Mouse (Mus musculus) hindbrain, embryonic 16.5 days (tissue): ENCODE data around the gene Hs6st2. TPM values are rescaled to one million over a fixed set of nuclear protein-coding genes. Genes with fewer than 3 reads are reported as not detected.

Source experiments
- ATAC-seq: fragments of 200-750 bp; cut with Nextera tagmentation; 2 replicates; pipeline ENCODE4 v1.8.0; 2017; ENCODE audit warnings: moderate TSS enrichment, moderate library complexity
- H3K27ac ChIP-seq: fragments of 300-500 bp; sonication (generic); 2 replicates; pipeline ENCODE4 v1.5.1; 2014; ENCODE audit warnings: low read depth, mild to moderate bottlenecking, control low read depth, low read length, moderate library complexity
- H3K27me3 ChIP-seq: fragments of 300-500 bp; sonication (generic); replicated peaks from 2 replicates; pipeline ENCODE4 v1.6.1; 2014; ENCODE audit warnings: low read length; ENCODE audit not compliant: control insufficient read depth, insufficient read depth
- H3K36me3 ChIP-seq: fragments of 300-500 bp; sonication (generic); 2 replicates; pipeline ENCODE4 v1.6.1; 2014; ENCODE audit warnings: mild to moderate bottlenecking, low read length, moderate library complexity, mixed read lengths; ENCODE audit not compliant: control insufficient read depth, insufficient read depth
- H3K4me1 ChIP-seq: fragments of 300-500 bp; sonication (generic); 2 replicates; pipeline ENCODE4 v1.6.1; 2014; ENCODE audit warnings: low read depth, low read length; ENCODE audit not compliant: control insufficient read depth, insufficient read depth
- H3K4me2 ChIP-seq: fragments of 300-500 bp; sonication (generic); 2 replicates; pipeline ENCODE4 v1.6.1; 2014; ENCODE audit warnings: mild to moderate bottlenecking, low read length, control low read depth, moderate library complexity
- H3K4me3 ChIP-seq: fragments of 300-500 bp; sonication (generic); 2 replicates; pipeline ENCODE4 v1.5.1; 2014; ENCODE audit warnings: mild to moderate bottlenecking, low read length, control low read depth, moderate library complexity
- H3K9ac ChIP-seq: fragments of 300-500 bp; sonication (generic); 2 replicates; pipeline ENCODE4 v1.6.1; 2014; ENCODE audit warnings: low read depth, mild to moderate bottlenecking, control low read depth, low read length, moderate library complexity
- H3K9me3 ChIP-seq: fragments of 300-500 bp; sonication (generic); 2 replicates; pipeline ENCODE4 v1.6.1; 2014; ENCODE audit warnings: mild to moderate bottlenecking, low read length, moderate library complexity; ENCODE audit not compliant: control insufficient read depth
- WGBS: fragments of 180-500 bp; shearing (Covaris S2); extraction: QIAGEN DNeasy Blood & Tissue Kit; methylation state at CpG from one replicate; pipeline ENCODE4 v1.1.7; 2014; 5-methylcytosine and 5-hydroxymethylcytosine counted together
- polyA plus RNA-seq: library from polyadenylated mRNA; unstranded; fragments of >200 nt; fragmentation: Nextera tagmentation; extraction: Ambion mirVana; gene quantifications from 2 replicates; pipeline ENCODE4 v1.2.1, GENCODE M21; 2015

The Hs6st2 gene
- 49.7 and 52.1 TPM in 2 replicates for polyA plus RNA-seq

DNA sequence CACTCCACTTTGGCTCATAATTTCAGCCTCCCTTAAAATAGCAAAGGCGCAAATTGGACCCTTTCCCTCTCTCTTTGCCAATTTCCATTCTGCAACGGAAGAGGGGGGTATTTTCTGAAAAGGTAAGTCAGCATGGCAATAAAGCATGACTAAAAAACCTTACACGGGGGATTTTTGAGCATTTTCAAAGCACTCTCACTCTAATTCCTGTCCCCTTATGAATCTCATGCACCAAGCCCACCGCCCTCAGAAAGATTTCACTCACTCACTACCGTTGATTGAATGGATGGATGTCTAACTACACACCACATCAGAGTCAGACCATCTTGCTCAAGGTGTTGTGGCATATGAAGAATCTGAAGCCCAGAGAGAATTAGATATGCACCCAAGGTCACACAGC lies at the start of gene Hs6st2:
Hs6st2 (minus strand) TSS at position 101 of the 400 bp plus-strand sequence.
- Histone ChIP-seq H3K9me3 (no peaks in the 10 kb centered on the region), H3K4me2 (peak within 1 kb of the TSS; percentile 81), H3K27ac (peak within 1 kb of the TSS; percentile 70), H3K9ac (peak within 1 kb of the TSS; percentile 64), H3K36me3 (no peaks in the 10 kb centered on the region), H3K4me3 (peak within 1 kb of the TSS; percentile 57), H3K4me1 (no peaks in the 10 kb centered on the region), H3K27me3 (no peaks in the 10 kb centered on the region; the same call in 1 of the 2 replicates)
- WGBS = 14% methylated on average over 5 of the region's 5 CpGs
- no peak for ATAC-seq

- no peak overlapping the region for H3K9ac ChIP-seq
- no peak overlapping the region for H3K4me2 ChIP-seq
- WGBS = 78% methylated on average over 8 of the region's 8 CpGs
- no peaks in the 10 kb centered on the region for H3K4me1 ChIP-seq
- no peaks in the 10 kb centered on the region for H3K9me3 ChIP-seq
- H3K36me3 ChIP-seq = no peaks in the 10 kb centered on the region
- H3K27me3 ChIP-seq = no peaks in the 10 kb centered on the region; the same call in 1 of the 2 replicates
- no peak overlapping the region for H3K4me3 ChIP-seq
- ATAC-seq = no peak
- no peak overlapping the region for H3K27ac ChIP-seq
These were observed 32.6 kb upstream of the Hs6st2 start for GRCm38 (mm10) chrX:51714086-51714745.

- no peaks in the 10 kb centered on the region for H3K9me3 ChIP-seq
- H3K27me3 ChIP-seq = no peaks in the 10 kb centered on the region; the same call in 1 of the 2 replicates
- no peak for ATAC-seq
- H3K4me2 ChIP-seq = no peak overlapping the region
- H3K36me3 ChIP-seq = no peaks in the 10 kb centered on the region
- no peak overlapping the region for H3K9ac ChIP-seq
- whole genome bisulfite sequencing = 71% methylated on average over 1 of the region's 1 CpGs
- H3K27ac ChIP-seq = no peak overlapping the region
- no peak overlapping the region for H3K4me3 ChIP-seq
- no peaks in the 10 kb centered on the region for H3K4me1 ChIP-seq
These were observed 31.3 kb upstream of the Hs6st2 start for GRCm38 (mm10) chrX:51712996-51713395.

DNA sequence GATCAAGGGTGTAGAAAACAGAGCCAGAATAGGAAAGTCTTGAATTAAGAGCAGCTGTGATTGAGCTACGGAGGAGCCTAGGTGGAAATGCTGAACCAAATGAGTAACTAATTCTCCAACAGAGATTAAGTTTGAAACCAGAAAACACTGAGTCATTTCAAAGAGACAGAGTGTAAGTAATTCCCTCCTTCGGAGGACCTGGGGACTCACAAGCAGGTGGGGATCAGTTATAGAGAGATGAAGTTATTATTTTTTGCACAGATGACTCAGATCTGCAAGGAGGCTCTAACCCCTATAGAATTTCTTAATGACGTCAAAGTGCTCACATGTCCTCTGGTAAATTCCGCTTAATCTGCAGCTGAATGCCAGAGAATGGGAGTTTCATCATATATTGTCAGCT lies 21.2 kb upstream of the Hs6st2 start:
- no peaks in the 10 kb centered on the region for H3K27me3 ChIP-seq
- no peak overlapping the region for H3K4me2 ChIP-seq
- H3K27ac ChIP-seq = no peak overlapping the region
- WGBS = 62% methylated on average over 4 of the region's 4 CpGs
- H3K9ac ChIP-seq = no peak overlapping the region
- no peaks in the 10 kb centered on the region for H3K4me1 ChIP-seq
- H3K9me3 ChIP-seq = no peaks in the 10 kb centered on the region
- H3K4me3 ChIP-seq = no peak overlapping the region
- no peak for ATAC-seq
- no peaks in the 10 kb centered on the region for H3K36me3 ChIP-seq

GRCm38 (mm10) chrX:51699079-51699478 lies 17.4 kb upstream of the Hs6st2 start:
- H3K4me1 ChIP-seq = no peaks in the 10 kb centered on the region
- H3K27me3 ChIP-seq = no peaks in the 10 kb centered on the region
- H3K36me3 ChIP-seq = no peaks in the 10 kb centered on the region
- H3K4me2 ChIP-seq = no peak overlapping the region
- WGBS = 55% methylated on average over 4 of the region's 4 CpGs
- H3K27ac ChIP-seq = no peak overlapping the region
- no peaks in the 10 kb centered on the region for H3K9me3 ChIP-seq
- no peak overlapping the region for H3K4me3 ChIP-seq
- no peak overlapping the region for H3K9ac ChIP-seq
- no peak for ATAC-seq

DNA sequence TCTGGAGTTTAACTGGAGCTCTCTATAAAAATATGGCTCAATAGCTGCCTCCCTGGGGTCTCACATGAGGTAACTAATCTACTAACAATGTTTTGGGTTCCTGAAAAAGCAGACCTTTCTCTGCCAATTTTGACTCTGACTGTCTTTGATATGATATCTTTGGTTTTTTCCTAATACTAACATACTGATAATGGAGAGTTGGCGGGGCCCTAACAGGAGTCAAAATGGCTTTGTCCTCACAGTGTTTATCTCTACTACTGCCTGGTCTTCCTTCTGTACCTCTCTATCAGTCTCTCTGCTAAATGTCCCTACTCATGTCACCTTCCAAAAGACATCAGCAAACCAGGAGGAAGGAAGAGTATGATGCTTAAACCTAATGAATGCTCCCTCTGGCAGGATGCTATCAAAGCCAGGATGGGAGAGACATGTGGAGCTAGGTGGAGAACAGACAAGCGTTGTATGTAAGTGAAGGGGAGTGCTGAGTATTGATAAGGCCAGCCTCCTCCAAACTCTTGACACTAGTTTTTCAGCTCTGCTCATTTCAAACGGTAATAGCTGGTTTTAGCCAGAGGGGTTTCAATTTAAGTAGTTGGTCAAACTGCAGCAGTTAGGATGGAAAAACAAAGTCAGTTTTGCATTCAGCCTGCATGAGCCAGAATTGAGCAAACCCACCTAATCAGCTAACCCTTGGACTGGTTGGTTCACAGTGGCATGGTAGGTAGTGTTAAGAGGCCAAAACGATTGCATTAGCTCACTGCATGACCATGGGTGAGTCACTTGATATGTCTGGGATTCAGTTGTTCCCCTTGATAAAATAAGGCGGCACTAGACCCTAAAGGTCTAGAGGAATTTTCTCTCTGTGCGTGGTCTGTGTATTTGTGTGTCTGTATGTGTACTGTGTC lies 4.6 kb upstream of the Hs6st2 start:
- Histone ChIP-seq H3K27ac (no peak overlapping the region), H3K36me3 (no peaks in the 10 kb centered on the region), H3K4me2 (no peak overlapping the region), H3K4me3 (no peak overlapping the region), H3K4me1 (no peaks in the 10 kb centered on the region), H3K9me3 (no peaks in the 10 kb centered on the region), H3K27me3 (no peaks in the 10 kb centered on the region; the same call in 1 of the 2 replicates), H3K9ac (no peak overlapping the region)
- 82% methylated on average over 6 of the region's 6 CpGs for WGBS
- no peak for ATAC-seq

DNA sequence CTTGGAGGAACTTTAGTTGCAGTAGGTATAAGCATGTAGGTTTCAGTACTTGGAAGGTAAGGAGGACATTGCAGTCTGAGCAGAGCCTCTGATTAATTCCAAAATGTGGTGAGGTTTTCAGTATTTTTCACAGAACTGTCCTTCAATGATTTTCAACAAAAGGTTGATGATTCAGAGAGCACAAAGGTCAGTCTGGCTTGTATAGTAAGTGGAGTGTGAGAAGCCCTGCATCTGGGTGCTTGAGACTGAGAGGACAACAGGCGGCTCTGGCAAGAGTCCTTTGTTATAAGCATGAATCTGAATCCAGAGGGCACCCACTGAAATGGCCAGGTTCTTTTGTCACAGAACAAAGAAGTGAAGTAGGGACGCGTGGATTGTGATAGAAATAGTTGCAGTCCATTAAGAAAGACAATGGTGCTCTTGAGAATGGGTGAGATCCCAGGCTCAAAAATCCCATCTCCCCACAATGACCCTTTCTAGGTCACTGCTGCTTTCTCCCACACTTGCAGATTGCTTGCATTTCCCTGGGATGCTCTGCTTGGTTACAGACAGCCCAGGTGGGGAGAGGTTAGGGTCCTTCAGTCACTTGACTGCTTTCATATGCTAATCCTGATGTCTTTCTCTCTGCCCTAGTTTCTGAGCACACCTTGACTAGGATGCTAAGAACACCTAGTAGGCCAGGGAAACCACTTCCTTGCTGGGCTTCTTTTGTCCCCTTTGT lies 2.8 kb upstream of the Hs6st2 start:
- WGBS = 28% methylated on average over 3 of the region's 3 CpGs
- H3K4me3 ChIP-seq = no peak overlapping the region
- no peaks in the 10 kb centered on the region for H3K4me1 ChIP-seq
- no peaks in the 10 kb centered on the region for H3K36me3 ChIP-seq
- no peaks in the 10 kb centered on the region for H3K9me3 ChIP-seq
- no peak overlapping the region for H3K4me2 ChIP-seq
- no peak overlapping the region for H3K27ac ChIP-seq
- no peak overlapping the region for H3K9ac ChIP-seq
- H3K27me3 ChIP-seq = no peaks in the 10 kb centered on the region; the same call in 1 of the 2 replicates
- no peak for ATAC-seq

GRCm38 (mm10) chrX:51681170-51681667 lies 437 bp downstream of the Hs6st2 start:
- Histone ChIP-seq H3K9me3 (no peaks in the 10 kb centered on the region), H3K4me1 (no peaks in the 10 kb centered on the region), H3K9ac (peak overlapping the region; percentile 64), H3K27ac (peak overlapping the region; percentile 70), H3K36me3 (no peaks in the 10 kb centered on the region), H3K27me3 (no peaks in the 10 kb centered on the region; the same call in 1 of the 2 replicates), H3K4me2 (peak overlapping the region; percentile 81), H3K4me3 (peak overlapping the region; percentile 57)
- WGBS = 19% methylated on average over 35 of the region's 43 CpGs
- ATAC-seq = peak; percentile 75
